Mouse (Mus musculus): Measurements from ENCODE around the gene Olfr64.

DNA sequence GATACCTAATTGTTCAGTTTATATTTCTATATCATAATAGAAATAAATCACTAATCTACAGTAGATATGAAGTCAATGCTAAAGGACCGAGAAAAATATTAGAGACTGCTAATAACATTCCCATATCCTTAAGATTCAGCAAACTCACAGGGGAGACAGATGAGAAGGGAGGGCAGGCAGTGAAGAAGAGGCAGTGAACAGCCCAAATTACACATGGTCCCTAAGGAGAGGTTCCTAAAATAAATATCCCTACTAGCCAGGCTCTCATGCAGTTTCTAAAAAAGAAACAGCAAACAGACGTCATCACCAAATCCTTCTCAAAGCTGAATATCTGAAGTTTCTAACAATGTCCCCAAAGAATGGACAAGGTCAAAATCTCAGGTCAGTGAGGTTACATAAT is 8.9 kb upstream of the Olfr64 start, which contains the start of gene Olfr65:
- no peak for TF ChIP-seq EP300 (IDR thresholded peaks at IDR 0.05)
- TF ChIP-seq CTCF (IDR thresholded peaks at IDR 0.05) = no peak

Data from lung, postnatal 0 days (tissue).